Mouse (Mus musculus): ENCODE results near the gene Mllt3.

Mllt3 gene

GRCm38 (mm10) chr4:87826336-87826735 lies 206.8 kb downstream of the Mllt3 start:
- DNase-seq (ENCODE audit: low read depth, low spot score) = no peak

GRCm38 (mm10) chr4:87823623-87824022 lies 209.5 kb downstream of the Mllt3 start:
- DNase-seq (ENCODE audit: low read depth, low spot score) = no peak

- no peak for DNase-seq (ENCODE audit: low read depth, low spot score)
These were observed 210.0 kb downstream of the Mllt3 start for GRCm38 (mm10) chr4:87823191-87823590.

- DNase-seq (ENCODE audit: low read depth, low spot score) = no peak
These were observed 212.3 kb downstream of the Mllt3 start for GRCm38 (mm10) chr4:87820911-87821310.

- DNase-seq (ENCODE audit: low read depth, low spot score) = peak; percentile 46
These were observed 214.0 kb downstream of the Mllt3 start for GRCm38 (mm10) chr4:87819182-87819581.

- DNase-seq (ENCODE audit: low read depth, low spot score) = no peak
These were observed 214.9 kb downstream of the Mllt3 start for GRCm38 (mm10) chr4:87818276-87818675.

- no peak for DNase-seq (ENCODE audit: low read depth, low spot score)
These were observed 217.6 kb downstream of the Mllt3 start for GRCm38 (mm10) chr4:87815465-87816108.

GRCm38 (mm10) chr4:87811899-87812298 lies 221.3 kb downstream of the Mllt3 start:
- DNase-seq (ENCODE audit: low read depth, low spot score) = no peak

GRCm38 (mm10) chr4:87806196-87806987 lies 226.8 kb downstream of the Mllt3 start:
- no peak for DNase-seq (ENCODE audit: low read depth, low spot score)

GRCm38 (mm10) chr4:87804576-87804975 lies 228.6 kb downstream of the Mllt3 start:
- no peak for DNase-seq (ENCODE audit: low read depth, low spot score)

- no peak for DNase-seq (ENCODE audit: low read depth, low spot score)
These were observed 229.9 kb downstream of the Mllt3 start for GRCm38 (mm10) chr4:87803313-87803712.

GRCm38 (mm10) chr4:87802140-87802539 lies 231.0 kb downstream of the Mllt3 start:
- DNase-seq (ENCODE audit: low read depth, low spot score) = no peak

- DNase-seq (ENCODE audit: low read depth, low spot score) = no peak
These were observed 231.8 kb downstream of the Mllt3 start for GRCm38 (mm10) chr4:87801332-87801731.

GRCm38 (mm10) chr4:87800276-87800675 lies 232.9 kb downstream of the Mllt3 start:
- DNase-seq (ENCODE audit: low read depth, low spot score) = no peak

GRCm38 (mm10) chr4:87799418-87799817 lies 233.7 kb downstream of the Mllt3 start:
- no peak for DNase-seq (ENCODE audit: low read depth, low spot score)

- no peak for DNase-seq (ENCODE audit: low read depth, low spot score)
These were observed 237.9 kb downstream of the Mllt3 start for GRCm38 (mm10) chr4:87795261-87795660.

- no peak for DNase-seq (ENCODE audit: low read depth, low spot score)
These were observed 238.9 kb downstream of the Mllt3 start for GRCm38 (mm10) chr4:87794216-87794615.

GRCm38 (mm10) chr4:87792511-87792910 lies 240.7 kb downstream of the Mllt3 start:
- DNase-seq (ENCODE audit: low read depth, low spot score) = no peak

- DNase-seq (ENCODE audit: low read depth, low spot score) = no peak
These were observed 243.7 kb downstream of the Mllt3 start for GRCm38 (mm10) chr4:87789446-87789845.

- no peak for DNase-seq (ENCODE audit: low read depth, low spot score)
These were observed 244.5 kb downstream of the Mllt3 start for GRCm38 (mm10) chr4:87788691-87789090.

- peak; percentile 12 for DNase-seq (ENCODE audit: low read depth, low spot score)
These were observed 247.8 kb downstream of the Mllt3 start for GRCm38 (mm10) chr4:87785132-87786074.

GRCm38 (mm10) chr4:87783809-87784208 lies 249.4 kb downstream of the Mllt3 start:
- DNase-seq (ENCODE audit: low read depth, low spot score) = no peak

Data from brain, embryonic 18.5 days (tissue).